Mouse (Mus musculus) myocyte (in vitro differentiated cells): Measurements from ENCODE around the gene Nrbp1. TPM values are rescaled to one million over a fixed set of nuclear protein-coding genes. Genes with fewer than 3 reads are reported as not detected.

ENCODE experiments used
- H3K27me3 ChIP-seq: one replicate; pipeline ENCODE4 v1.6.1; 2011; ENCODE audit not compliant: control insufficient read depth, insufficient read depth, insufficient read length
- H3K36me3 ChIP-seq: one replicate; pipeline ENCODE4 v1.6.1; 2011; ENCODE audit not compliant: control insufficient read depth, insufficient read depth
- H3K4me2 ChIP-seq: one replicate; pipeline ENCODE4 v1.6.1; 2011; ENCODE audit warnings: low read depth, control low read depth
- H3K4me3 ChIP-seq: one replicate; pipeline ENCODE4 v1.5.1; 2011; ENCODE audit warnings: mild to moderate bottlenecking, control low read depth, moderate library complexity
- H3K79me2 ChIP-seq: one replicate; pipeline ENCODE4 v1.6.1; 2011; ENCODE audit not compliant: control insufficient read depth, insufficient read depth
- H3ac ChIP-seq: one replicate; pipeline ENCODE4 v1.6.1; 2011; ENCODE audit not compliant: control insufficient read depth, insufficient read length
- CEBPB ChIP-seq: IDR thresholded peaks from 2 replicates; pipeline ENCODE4 v1.6.1; 2011; ENCODE audit warnings: mild to moderate bottlenecking, moderate library complexity; ENCODE audit not compliant: poor library complexity, insufficient read depth, severe bottlenecking
- E2F4 ChIP-seq: IDR thresholded peaks from one replicate; pipeline ENCODE4 v1.6.1; 2011; ENCODE audit warnings: mild to moderate bottlenecking, control low read depth, moderate library complexity; ENCODE audit not compliant: insufficient read depth
- MAX ChIP-seq: IDR thresholded peaks from one replicate; pipeline ENCODE4 v1.6.1; 2011; ENCODE audit warnings: low read depth, mild to moderate bottlenecking, control low read depth
- MYOD1 ChIP-seq, 3 experiments: IDR thresholded peaks; one replicate each; pipeline ENCODE4 v1.6.1; 2011; ENCODE audit warnings: control low read depth in 2 of 3, low read depth in 2 of 3, mild to moderate bottlenecking in 2 of 3, moderate library complexity in 1 of 3; ENCODE audit not compliant: insufficient read length in 2 of 3, control insufficient read depth in 1 of 3
- MYOG ChIP-seq, 3 experiments: IDR thresholded peaks; one replicate each; pipeline ENCODE4 v1.6.1; 2011; ENCODE audit warnings: control low read depth in 2 of 3, low read depth in 2 of 3, mild to moderate bottlenecking in 2 of 3; ENCODE audit not compliant: insufficient read length in 2 of 3, control insufficient read depth in 1 of 3, insufficient read depth in 1 of 3
- POLR2A ChIP-seq: IDR thresholded peaks from one replicate; pipeline ENCODE4 v1.6.1; 2011; ENCODE audit warnings: low read depth, mild to moderate bottlenecking, control low read depth, moderate library complexity; ENCODE audit not compliant: insufficient read length
- POLR2AphosphoS2 ChIP-seq: IDR thresholded peaks from one replicate; pipeline ENCODE4 v1.6.1; 2011; ENCODE audit warnings: low read depth, control low read depth; ENCODE audit not compliant: insufficient read length
- REST ChIP-seq: IDR thresholded peaks from one replicate; pipeline ENCODE4 v1.6.1; 2011; ENCODE audit warnings: mild to moderate bottlenecking, control low read depth, moderate library complexity; ENCODE audit not compliant: insufficient read depth, insufficient read length
- SRF ChIP-seq: IDR thresholded peaks from one replicate; pipeline ENCODE4 v1.6.1; 2011; ENCODE audit warnings: low read depth; ENCODE audit not compliant: control insufficient read depth, insufficient read length
- TCF12 ChIP-seq: IDR thresholded peaks from one replicate; pipeline ENCODE4 v1.6.1; 2011; ENCODE audit warnings: mild to moderate bottlenecking, control low read depth; ENCODE audit not compliant: poor library complexity, insufficient read depth, severe bottlenecking
- TCF3 ChIP-seq: IDR thresholded peaks from one replicate; pipeline ENCODE4 v1.6.1; 2011; ENCODE audit warnings: low read depth, control low read depth; ENCODE audit not compliant: insufficient read length
- USF1 ChIP-seq: IDR thresholded peaks from one replicate; pipeline ENCODE4 v1.6.1; 2011; ENCODE audit warnings: low read depth, mild to moderate bottlenecking, control low read depth, moderate library complexity
- polyA plus RNA-seq: library from polyadenylated mRNA; unstranded; fragments of >200 nt; fragmentation: generic; extraction: Trizol; gene quantifications from one replicate; pipeline ENCODE4 v1.2.1, GENCODE M21; 2012; ENCODE audit warnings: missing spikeins

Nrbp1 gene
- polyA plus RNA-seq, 1 experiment, result 87.9 TPM

DNA sequence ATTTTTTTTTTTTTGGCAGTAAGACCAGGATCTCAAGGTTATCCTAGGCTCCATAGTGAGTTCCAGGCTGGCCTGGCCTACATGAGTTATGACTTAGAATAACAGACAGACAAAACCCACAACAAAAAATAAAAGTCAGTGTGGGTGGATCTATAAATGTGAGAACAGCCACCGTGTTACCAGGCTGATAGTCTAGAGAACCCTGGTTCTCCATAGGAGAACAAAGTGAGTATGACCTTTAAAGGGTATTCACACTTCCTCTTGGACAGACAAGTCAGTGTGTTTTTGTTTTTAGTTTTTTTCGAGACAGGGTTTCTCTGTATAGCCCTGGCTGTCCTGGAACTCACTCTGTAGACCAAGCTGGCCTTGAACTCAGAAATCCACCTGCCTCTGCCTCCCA, 15.3 kb downstream of the Nrbp1 start:
- Histone ChIP-seq H3ac (no peak overlapping the region), H3K27me3 (no peaks in the 10 kb centered on the region), H3K36me3 (peaks cover 5% of the 10 kb centered on the region), H3K79me2 (no peaks in the 10 kb centered on the region), H3K4me3 (no peak overlapping the region), H3K4me2 (no peak overlapping the region)
- TF ChIP-seq POLR2AphosphoS2 (no peak), CEBPB (no peak), TCF12 (no peak), REST (no peak), MYOG (IDR thresholded peaks at IDR 0.05; ENCODE audit: control insufficient read depth in 1 of 3, insufficient read depth in 1 of 3, insufficient read length in 2 of 3, low read depth in 2 of 3) (no peak), POLR2A (no peak), MYOD1 (IDR thresholded peaks at IDR 0.05; ENCODE audit: control insufficient read depth in 1 of 3, insufficient read length in 2 of 3, low read depth in 2 of 3) (no peak), SRF (no peak), E2F4 (no peak)

DNA sequence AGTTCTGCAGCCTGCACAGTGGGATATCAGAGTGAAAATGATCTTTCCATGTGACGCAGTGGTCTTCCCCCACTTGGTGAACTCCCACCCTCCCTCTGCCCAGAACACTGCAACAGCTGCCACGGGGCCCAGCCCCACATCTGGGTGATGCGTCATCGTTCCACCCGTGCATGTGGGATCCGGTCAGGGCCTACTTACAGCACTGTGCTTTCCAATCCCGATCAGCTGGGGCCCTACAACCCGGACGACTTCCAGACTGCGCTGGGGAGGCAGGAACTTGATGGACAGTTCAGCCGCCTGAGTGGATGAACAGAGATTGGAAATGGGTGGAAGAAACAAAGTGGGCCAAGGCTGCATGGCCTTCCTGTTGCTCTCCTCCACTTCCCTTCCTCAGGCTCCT, 17.0 kb downstream of the Nrbp1 start:
- TF ChIP-seq POLR2AphosphoS2 (peak; percentile 18), TCF12 (no peak)
- no peak overlapping the region for H3K4me3 ChIP-seq
- no peak overlapping the region for H3K4me2 ChIP-seq
- H3K36me3 ChIP-seq, result peaks cover under 1% of the 10 kb centered on the region
- H3K27me3 ChIP-seq, result no peaks in the 10 kb centered on the region
- H3ac ChIP-seq, result no peak overlapping the region
- H3K79me2 ChIP-seq, result no peaks in the 10 kb centered on the region

DNA sequence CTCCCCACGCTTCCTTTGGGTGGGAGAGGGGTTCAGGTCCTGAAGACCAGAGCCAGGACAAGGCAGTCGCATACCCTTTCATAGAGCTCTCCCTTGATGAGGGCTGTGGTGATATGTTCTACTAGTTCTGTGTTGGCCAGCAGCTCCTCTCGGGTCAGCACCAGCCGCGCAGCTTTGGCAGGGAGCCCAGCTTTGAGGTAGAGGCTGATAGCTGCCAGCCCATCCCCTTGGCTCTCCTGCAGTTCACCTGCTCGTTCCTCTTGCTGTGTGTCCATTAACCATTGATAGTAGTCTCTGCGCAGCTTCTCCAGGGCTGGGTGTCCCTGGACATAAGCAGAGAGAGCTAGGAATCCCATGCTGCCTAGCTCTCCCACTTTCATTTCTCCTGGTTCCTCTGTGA, 25.4 kb downstream of the Nrbp1 start:
- TF ChIP-seq USF1, result no peak
- TF ChIP-seq CEBPB, result no peak
- TF ChIP-seq TCF12, result no peak
- no peak for TF ChIP-seq TCF3
- no peak for TF ChIP-seq SRF
- no peak for TF ChIP-seq MYOG (IDR thresholded peaks at IDR 0.05; ENCODE audit: control insufficient read depth in 1 of 3, insufficient read depth in 1 of 3, insufficient read length in 2 of 3, low read depth in 2 of 3)
- no peak for TF ChIP-seq POLR2A
- TF ChIP-seq MYOD1 (IDR thresholded peaks at IDR 0.05; ENCODE audit: control insufficient read depth in 1 of 3, insufficient read length in 2 of 3, low read depth in 2 of 3), result no peak
- no peak for TF ChIP-seq POLR2AphosphoS2
- no peak for TF ChIP-seq E2F4
- TF ChIP-seq REST, result no peak
- TF ChIP-seq MAX, result no peak
- Histone ChIP-seq H3K36me3 (peaks cover 12% of the 10 kb centered on the region), H3K27me3 (no peaks in the 10 kb centered on the region)

DNA sequence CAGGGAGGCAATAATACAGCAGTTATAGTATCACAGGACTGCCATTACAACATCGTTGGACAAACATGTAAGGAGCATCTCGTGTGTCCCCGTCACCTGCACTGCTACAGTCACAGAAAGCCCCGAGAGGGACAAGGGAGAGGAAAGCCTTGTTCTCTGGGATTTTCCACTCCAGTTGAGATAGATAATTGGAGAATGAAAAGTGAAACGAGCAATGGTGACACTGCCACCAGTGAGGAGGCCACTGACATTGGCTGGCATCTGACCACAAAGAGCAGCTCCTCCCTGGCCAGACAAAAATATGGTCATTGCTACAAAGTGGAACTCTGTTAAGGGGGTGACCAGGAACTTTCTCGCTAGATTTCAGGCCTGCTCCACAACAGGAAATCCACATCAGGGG, 27.0 kb downstream of the Nrbp1 start:
- no peaks in the 10 kb centered on the region for H3K79me2 ChIP-seq
- no peak overlapping the region for H3ac ChIP-seq
- H3K36me3 ChIP-seq, result peaks cover 12% of the 10 kb centered on the region
- TF ChIP-seq TCF12 (no peak), REST (no peak), MYOG (IDR thresholded peaks at IDR 0.05; ENCODE audit: control insufficient read depth in 1 of 3, insufficient read depth in 1 of 3, insufficient read length in 2 of 3, low read depth in 2 of 3) (no peak), MYOD1 (IDR thresholded peaks at IDR 0.05; ENCODE audit: control insufficient read depth in 1 of 3, insufficient read length in 2 of 3, low read depth in 2 of 3) (no peak), CEBPB (no peak), USF1 (no peak), SRF (no peak), MAX (no peak), E2F4 (no peak), POLR2AphosphoS2 (no peak), POLR2A (no peak), TCF3 (no peak)
- H3K27me3 ChIP-seq, result no peaks in the 10 kb centered on the region
- H3K4me3 ChIP-seq, result no peak overlapping the region
- H3K4me2 ChIP-seq, result no peak overlapping the region

More for the DNA sequence above, 25.4 kb downstream of the Nrbp1 start:
- no peak overlapping the region for H3K4me3 ChIP-seq
- H3K79me2 ChIP-seq, result no peaks in the 10 kb centered on the region
- H3K4me2 ChIP-seq, result no peak overlapping the region
- H3ac ChIP-seq, result no peak overlapping the region

DNA sequence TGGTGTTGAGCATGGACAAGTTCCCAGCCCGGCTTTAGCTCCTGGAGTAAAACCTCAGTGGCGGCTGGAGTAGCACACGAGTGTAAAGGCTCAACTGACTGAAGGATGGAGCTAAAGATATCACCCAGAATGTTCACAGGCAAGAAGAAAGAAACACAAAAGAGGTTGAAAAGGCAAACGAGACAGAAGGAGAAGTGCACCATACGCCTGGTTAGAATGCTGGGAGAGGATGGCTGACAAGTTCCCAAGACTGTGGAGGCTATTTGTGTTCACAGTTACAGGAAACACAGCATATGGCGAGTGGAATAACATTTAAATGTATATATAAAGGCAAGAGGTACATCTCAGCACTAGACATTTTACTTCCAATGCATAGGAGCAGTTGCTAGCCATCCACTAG, 32.4 kb downstream of the Nrbp1 start:
- no peak overlapping the region for H3K4me3 ChIP-seq
- TF ChIP-seq POLR2AphosphoS2, result no peak
- no peak for TF ChIP-seq E2F4
- TF ChIP-seq SRF, result no peak
- TF ChIP-seq MYOD1 (IDR thresholded peaks at IDR 0.05; ENCODE audit: control insufficient read depth in 1 of 3, insufficient read length in 2 of 3, low read depth in 2 of 3), result no peak
- TF ChIP-seq MYOG (IDR thresholded peaks at IDR 0.05; ENCODE audit: control insufficient read depth in 1 of 3, insufficient read depth in 1 of 3, insufficient read length in 2 of 3, low read depth in 2 of 3), result no peak
- TF ChIP-seq CEBPB, result no peak
- no peak for TF ChIP-seq USF1
- no peak for TF ChIP-seq TCF12
- TF ChIP-seq TCF3, result no peak
- TF ChIP-seq MAX, result no peak
- no peak for TF ChIP-seq REST
- no peak for TF ChIP-seq POLR2A
- H3K4me2 ChIP-seq, result no peak overlapping the region
- H3ac ChIP-seq, result no peak overlapping the region
- no peaks in the 10 kb centered on the region for H3K27me3 ChIP-seq
- peaks cover 8% of the 10 kb centered on the region for H3K36me3 ChIP-seq
- no peaks in the 10 kb centered on the region for H3K79me2 ChIP-seq
